Mouse (Mus musculus): ENCODE measurements around the gene AW549877.

AW549877 gene

GRCm38 (mm10) chr15:3995448-3996266, at the start of gene AW549877:
TSS of gene AW549877 (minus strand) at chr15:3995744.
- peak; percentile 100 for DNase-seq (ENCODE audit: inconsistent ontology term)

GRCm38 (mm10) chr15:4043032-4043471, 47.5 kb upstream of the AW549877 start:
- no peak for DNase-seq (ENCODE audit: inconsistent ontology term)

GRCm38 (mm10) chr15:4042423-4042822, 46.9 kb upstream of the AW549877 start:
- DNase-seq (ENCODE audit: inconsistent ontology term), result no peak

GRCm38 (mm10) chr15:4033168-4034004, 37.8 kb upstream of the AW549877 start:
- DNase-seq (ENCODE audit: inconsistent ontology term), result no peak

- no peak for DNase-seq (ENCODE audit: inconsistent ontology term)
Measured at GRCm38 (mm10) chr15:4028960-4029359, 33.4 kb upstream of the AW549877 start.

GRCm38 (mm10) chr15:4028411-4028700, 32.8 kb upstream of the AW549877 start:
- no peak for DNase-seq (ENCODE audit: inconsistent ontology term)

- peak; percentile 64 for DNase-seq (ENCODE audit: inconsistent ontology term)
Measured at GRCm38 (mm10) chr15:4027671-4028410, 32.3 kb upstream of the AW549877 start.

- DNase-seq (ENCODE audit: inconsistent ontology term), result peak; percentile 89
Measured at GRCm38 (mm10) chr15:4026831-4027584, 31.5 kb upstream of the AW549877 start.

- peak; percentile 96 for DNase-seq (ENCODE audit: inconsistent ontology term)
Measured at GRCm38 (mm10) chr15:4026231-4026773, 30.8 kb upstream of the AW549877 start, which contains the start of gene Oxct1. TSS of gene Oxct1 (plus strand) at chr15:4026383.

GRCm38 (mm10) chr15:4025508-4025904, 30.0 kb upstream of the AW549877 start:
- DNase-seq (ENCODE audit: inconsistent ontology term), result no peak

GRCm38 (mm10) chr15:4024726-4025507, 29.4 kb upstream of the AW549877 start:
- no peak for DNase-seq (ENCODE audit: inconsistent ontology term)

GRCm38 (mm10) chr15:4023747-4024146, 28.2 kb upstream of the AW549877 start:
- DNase-seq (ENCODE audit: inconsistent ontology term), result no peak

GRCm38 (mm10) chr15:4020711-4021110, 25.2 kb upstream of the AW549877 start:
- no peak for DNase-seq (ENCODE audit: inconsistent ontology term)

- no peak for DNase-seq (ENCODE audit: inconsistent ontology term)
Measured at GRCm38 (mm10) chr15:4013873-4014272, 18.3 kb upstream of the AW549877 start.

GRCm38 (mm10) chr15:4000536-4000935, 5.0 kb upstream of the AW549877 start:
- no peak for DNase-seq (ENCODE audit: inconsistent ontology term)

GRCm38 (mm10) chr15:3999144-3999543, 3.6 kb upstream of the AW549877 start:
- DNase-seq (ENCODE audit: inconsistent ontology term), result no peak

- no peak for DNase-seq (ENCODE audit: inconsistent ontology term)
Measured at GRCm38 (mm10) chr15:3996267-3997010, 895 bp upstream of the AW549877 start.

GRCm38 (mm10) chr15:3994852-3995447, 594 bp downstream of the AW549877 start:
- no peak for DNase-seq (ENCODE audit: inconsistent ontology term)

- DNase-seq (ENCODE audit: inconsistent ontology term), result no peak
Measured at GRCm38 (mm10) chr15:3987981-3988380, 7.6 kb downstream of the AW549877 start.

Data from Muller cell, postnatal 12 days (primary cell).